33 mouse cellular contexts compared by ENCODE assay signal in the genomic region with DNA sequence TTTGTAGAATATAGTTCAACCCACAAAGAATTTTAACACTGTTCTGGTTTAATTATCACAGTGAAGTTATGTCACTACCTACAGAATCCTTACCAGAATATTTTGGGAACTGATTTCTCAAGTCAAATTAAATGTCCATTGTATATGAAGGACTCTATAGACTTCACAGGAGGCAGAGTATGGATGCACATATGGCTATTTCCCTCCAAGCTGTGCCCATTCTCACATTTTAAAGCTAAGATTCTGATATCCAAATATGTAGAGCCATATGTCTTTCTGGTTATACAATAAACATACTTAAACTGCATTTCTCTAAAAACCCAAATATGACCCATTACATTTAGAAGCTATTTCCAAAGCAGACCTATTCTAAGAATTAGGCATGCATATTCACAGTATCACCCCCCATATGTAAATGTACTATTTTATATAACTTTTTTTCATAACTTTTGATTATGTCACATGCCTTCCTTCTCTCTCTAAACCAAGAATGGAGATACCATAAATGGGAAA.
DNase-seq lines count a peak whose midpoint lies in the region; ATAC-seq and TF ChIP-seq lines count a peak whose summit lies in the region.
"Had no signal": no experiment of that assay in that cellular context is flagged by ENCODE, and none has a peak within 500 bp of the region (broad histone marks: within the 10 kb centered on the region; RNA-seq: fewer than 3 reads in every experiment).

No protein-coding gene starts in this region.

- no peak overlapping the region for H3K4me2 ChIP-seq in liver, embryonic 11.5 days
- H3K4me2 ChIP-seq: embryonic facial prominence, embryonic 15.5 days; forebrain, embryonic 12.5 days; heart, embryonic 13.5 days; hindbrain, embryonic 15.5 days; kidney, embryonic 15.5 days; liver, embryonic 15.5 days; lung, embryonic 14.5 days; midbrain, embryonic 15.5 days; neural tube, embryonic 15.5 days had no signal

- no peaks in the 10 kb centered on the region for H3K36me3 ChIP-seq in liver, embryonic 11.5 days (ENCODE audit: control insufficient read depth, insufficient read depth, low read length)
- H3K36me3 ChIP-seq: embryonic facial prominence, embryonic 10.5 days; embryonic facial prominence, embryonic 15.5 days; forebrain, embryonic 12.5 days; heart, embryonic 13.5 days; hindbrain, embryonic 15.5 days; kidney, embryonic 15.5 days; liver, embryonic 15.5 days; midbrain, embryonic 10.5 days; midbrain, embryonic 15.5 days; neural tube, embryonic 15.5 days had no signal

- DNase-seq in right cerebral cortex, adult 18-20 months: peak; percentile 44
- DNase-seq in right cerebral cortex, postnatal 4 days: no peak
- no peak for DNase-seq in left cerebral cortex, adult 2 months (ENCODE audit: extremely low spot score in 1 of 2, low spot score in 2 of 2)
- peak; percentile 22 to 45 for DNase-seq in right cerebral cortex, postnatal 10 days (ENCODE audit: low spot score in 2 of 2)
- DNase-seq in liver, embryonic 11.5 days (ENCODE audit: low spot score): no peak
- no peak for DNase-seq in cerebellum, postnatal 4 days (ENCODE audit: low spot score in 2 of 2)
- no peak for DNase-seq in MN1 (ENCODE audit: low spot score)
- DNase-seq: adrenal gland, postnatal 25 days; cerebellum, adult 2 months; cerebellum, postnatal 14 days; forebrain, postnatal 0 days; heart, postnatal 10 days; kidney, adult 18-20 months; kidney, postnatal 36 days; liver; lung, embryonic 14.5 days; lung, postnatal 14 days; retina, postnatal 1 day; spleen, adult 18-20 months; thymus, postnatal 4 days had no signal

- H3K9me3 ChIP-seq in liver, embryonic 11.5 days (ENCODE audit: control insufficient read depth, low read length): no peaks in the 10 kb centered on the region
- H3K9me3 ChIP-seq: embryonic facial prominence, embryonic 10.5 days; embryonic facial prominence, embryonic 15.5 days; forebrain, embryonic 12.5 days; heart, embryonic 13.5 days; hindbrain, embryonic 15.5 days; kidney, embryonic 15.5 days; liver, embryonic 15.5 days; midbrain, embryonic 10.5 days; midbrain, embryonic 15.5 days; neural tube, embryonic 15.5 days had no signal

- no peak overlapping the region for H3K9ac ChIP-seq in liver, embryonic 11.5 days (ENCODE audit: low read depth, low read length)
- H3K9ac ChIP-seq: embryonic facial prominence, embryonic 15.5 days; forebrain, embryonic 12.5 days; forebrain, postnatal 0 days; heart, embryonic 13.5 days; hindbrain, embryonic 15.5 days; kidney, embryonic 15.5 days; liver, embryonic 15.5 days; lung, embryonic 14.5 days; midbrain, embryonic 15.5 days; neural tube, embryonic 15.5 days had no signal

- H3K27ac ChIP-seq in left cerebral cortex, adult 2 months: peak overlapping the region; percentile 45; the same call in 1 of the 2 replicates
- no peak overlapping the region for H3K27ac ChIP-seq in liver, embryonic 11.5 days (ENCODE audit: low read depth, low read length)
- H3K27ac ChIP-seq: embryonic facial prominence, embryonic 10.5 days; embryonic facial prominence, embryonic 15.5 days; forebrain, embryonic 12.5 days; heart, embryonic 13.5 days; hindbrain, embryonic 15.5 days; kidney, embryonic 15.5 days; layer of hippocampus, adult 2 months; liver, embryonic 15.5 days; midbrain, embryonic 10.5 days; midbrain, embryonic 15.5 days; neural tube, embryonic 15.5 days had no signal

- ATAC-seq in liver, embryonic 11.5 days (replicated peaks; ENCODE audit: low FRiP score): no peak
- ATAC-seq: CD4-positive, CD25-positive, alpha-beta regulatory T cell, adult 4 months; forebrain, postnatal 0 days; inflammation-experienced regulatory T-cells, adult 6 months; midbrain, embryonic 15.5 days had no signal

- intact Hi-C loops in left cerebral cortex, adult 2 months (cut with DNase I): loop anchor here (1.0 to 10.0 kb wide), 5 partner anchors 82 to 921 kb away; no protein-coding TSS in a partner anchor

- H3K27me3 ChIP-seq in liver, embryonic 11.5 days (replicated peaks; ENCODE audit: control insufficient read depth, insufficient read depth, low read length): no peaks in the 10 kb centered on the region
- H3K27me3 ChIP-seq: embryonic facial prominence, embryonic 15.5 days; forebrain, embryonic 12.5 days; heart, embryonic 13.5 days; hindbrain, embryonic 15.5 days; kidney, embryonic 15.5 days; liver, embryonic 15.5 days; midbrain, embryonic 15.5 days; neural tube, embryonic 15.5 days had no signal

- no peak overlapping the region for H3K4me3 ChIP-seq in left cerebral cortex, adult 2 months
- H3K4me3 ChIP-seq in liver, embryonic 11.5 days (ENCODE audit: low read depth, low read length): no peak overlapping the region
- H3K4me3 ChIP-seq: embryonic facial prominence, embryonic 10.5 days; embryonic facial prominence, embryonic 15.5 days; forebrain, embryonic 12.5 days; heart, embryonic 13.5 days; hindbrain, embryonic 15.5 days; kidney, embryonic 15.5 days; layer of hippocampus, adult 2 months; liver, embryonic 15.5 days; midbrain, embryonic 10.5 days; midbrain, embryonic 15.5 days; neural tube, embryonic 15.5 days had no signal

- no peaks in the 10 kb centered on the region for H3K4me1 ChIP-seq in liver, embryonic 11.5 days (replicated peaks; ENCODE audit: control insufficient read depth, insufficient read depth, low read length)
- H3K4me1 ChIP-seq: embryonic facial prominence, embryonic 10.5 days; embryonic facial prominence, embryonic 15.5 days; forebrain, embryonic 12.5 days; heart, embryonic 13.5 days; hindbrain, embryonic 15.5 days; kidney, embryonic 15.5 days; liver, embryonic 15.5 days; midbrain, embryonic 10.5 days; midbrain, embryonic 15.5 days; neural tube, embryonic 15.5 days had no signal

- TF ChIP-seq CTCF in left cerebral cortex, adult 2 months (IDR thresholded peaks at IDR 0.05): no peak

Comparison
In these comparisons a context has a peak if more than half of its experiments do, and no peak if none do; other contexts are left out.
1. DNase-seq: peak in right cerebral cortex, adult 18-20 months (single experiment) and right cerebral cortex, postnatal 10 days (2 of 2); none in right cerebral cortex, postnatal 4 days (single experiment), left cerebral cortex, adult 2 months (0 of 2), liver, embryonic 11.5 days (single experiment), cerebellum, postnatal 4 days (0 of 2) and MN1 (single experiment).